Mouse (Mus musculus) forebrain, embryonic 12.5 days (tissue): ENCODE measurements around the gene Abca8a. TPM values are rescaled to one million over a fixed set of nuclear protein-coding genes. Genes with fewer than 3 reads are reported as not detected.

Experiments used
- ATAC-seq: fragments of 200-750 bp; cut with Nextera tagmentation; 2 replicates; pipeline ENCODE4 v1.8.0; 2017; ENCODE audit warnings: moderate TSS enrichment; ENCODE audit not compliant: low FRiP score
- H3K27ac ChIP-seq: fragments of 300-500 bp; sonication (generic); 2 replicates; pipeline ENCODE4 v1.5.1; 2016; ENCODE audit warnings: mild to moderate bottlenecking
- H3K27me3 ChIP-seq: fragments of 300-500 bp; sonication (generic); 2 replicates; pipeline ENCODE4 v1.6.1; 2016; ENCODE audit warnings: mild to moderate bottlenecking
- H3K36me3 ChIP-seq: fragments of 300-500 bp; sonication (generic); replicated peaks from 2 replicates; pipeline ENCODE4 v1.6.1; 2016; ENCODE audit warnings: mild to moderate bottlenecking
- H3K4me1 ChIP-seq: fragments of 300-500 bp; sonication (generic); 2 replicates; pipeline ENCODE4 v1.6.1; 2016
- H3K4me2 ChIP-seq: fragments of 300-500 bp; sonication (generic); 2 replicates; pipeline ENCODE4 v1.6.1; 2016; ENCODE audit warnings: mild to moderate bottlenecking, moderate library complexity
- H3K4me3 ChIP-seq: fragments of 300-500 bp; sonication (generic); replicated peaks from 2 replicates; pipeline ENCODE4 v1.5.1; 2016; ENCODE audit warnings: mild to moderate bottlenecking
- H3K9ac ChIP-seq: fragments of 300-500 bp; sonication (generic); 2 replicates; pipeline ENCODE4 v1.6.1; 2016; ENCODE audit warnings: mild to moderate bottlenecking
- H3K9me3 ChIP-seq: fragments of 300-500 bp; sonication (generic); 2 replicates; pipeline ENCODE4 v1.6.1; 2016
- WGBS: fragments of 180-500 bp; shearing (Covaris S2); methylation state at CpG from one replicate; pipeline ENCODE4 v1.1.7; 2016; 5-methylcytosine and 5-hydroxymethylcytosine counted together
- polyA plus RNA-seq: library from polyadenylated mRNA; unstranded; fragments of >200 nt; fragmentation: Nextera tagmentation; extraction: Ambion mirVana; gene quantifications from 2 replicates; pipeline ENCODE4 v1.2.1, GENCODE M21; 2016

Gene Abca8a
- polyA plus RNA-seq = not detected in 2 replicates

- Histone ChIP-seq H3K9ac (no peak within 1 kb of the TSS), H3K27me3 (no peaks in the 10 kb centered on the region), H3K4me3 (no peak within 1 kb of the TSS), H3K27ac (no peak within 1 kb of the TSS), H3K9me3 (no peaks in the 10 kb centered on the region), H3K4me1 (no peaks in the 10 kb centered on the region), H3K4me2 (no peak within 1 kb of the TSS), H3K36me3 (no peaks in the 10 kb centered on the region)
- no peak for ATAC-seq
- 78% methylated on average over 5 of the region's 5 CpGs for WGBS
These were observed at the start of gene Abca8a for GRCm38 (mm10) chr11:110095858-110096257. TSS of gene Abca8a (minus strand) at chr11:110095978.

- Histone ChIP-seq H3K4me3 (no peak overlapping the region), H3K4me1 (no peaks in the 10 kb centered on the region), H3K9me3 (no peaks in the 10 kb centered on the region), H3K9ac (no peak overlapping the region), H3K27ac (no peak overlapping the region), H3K36me3 (no peaks in the 10 kb centered on the region), H3K4me2 (no peak overlapping the region), H3K27me3 (no peaks in the 10 kb centered on the region)
- no peak for ATAC-seq
- WGBS = 92% methylated on average over 11 of the region's 11 CpGs
These were observed 49.6 kb upstream of the Abca8a start for GRCm38 (mm10) chr11:110145421-110145820.

- H3K27ac ChIP-seq = no peak overlapping the region
- no peak overlapping the region for H3K4me2 ChIP-seq
- H3K27me3 ChIP-seq = no peaks in the 10 kb centered on the region
- H3K4me1 ChIP-seq = no peaks in the 10 kb centered on the region
- no peaks in the 10 kb centered on the region for H3K36me3 ChIP-seq
- no peak for ATAC-seq
- no peak overlapping the region for H3K4me3 ChIP-seq
- WGBS = 91% methylated on average over 5 of the region's 5 CpGs
- H3K9me3 ChIP-seq = no peaks in the 10 kb centered on the region
- no peak overlapping the region for H3K9ac ChIP-seq
These were observed 35.0 kb upstream of the Abca8a start for GRCm38 (mm10) chr11:110130760-110131159.

- Histone ChIP-seq H3K36me3 (no peaks in the 10 kb centered on the region), H3K9me3 (no peaks in the 10 kb centered on the region), H3K4me2 (no peak overlapping the region), H3K27ac (no peak overlapping the region), H3K9ac (no peak overlapping the region), H3K27me3 (no peaks in the 10 kb centered on the region), H3K4me3 (no peak overlapping the region), H3K4me1 (no peaks in the 10 kb centered on the region)
- WGBS = 64% methylated on average over 4 of the region's 4 CpGs
- ATAC-seq = no peak
These were observed 15.4 kb upstream of the Abca8a start for GRCm38 (mm10) chr11:110111137-110111536.

- Histone ChIP-seq H3K27me3 (no peaks in the 10 kb centered on the region), H3K27ac (no peak overlapping the region), H3K4me3 (no peak overlapping the region), H3K9me3 (no peaks in the 10 kb centered on the region), H3K4me1 (no peaks in the 10 kb centered on the region), H3K4me2 (no peak overlapping the region), H3K36me3 (no peaks in the 10 kb centered on the region), H3K9ac (no peak overlapping the region)
- whole genome bisulfite sequencing = 90% methylated on average over 7 of the region's 7 CpGs
- ATAC-seq = no peak
These were observed 5.7 kb upstream of the Abca8a start for GRCm38 (mm10) chr11:110101437-110101836.

- no peaks in the 10 kb centered on the region for H3K4me1 ChIP-seq
- no peak overlapping the region for H3K4me2 ChIP-seq
- H3K27me3 ChIP-seq = no peaks in the 10 kb centered on the region
- H3K9me3 ChIP-seq = no peaks in the 10 kb centered on the region
- WGBS = 80% methylated on average over 4 of the region's 4 CpGs
- H3K9ac ChIP-seq = no peak overlapping the region
- H3K4me3 ChIP-seq = no peak overlapping the region
- no peak overlapping the region for H3K27ac ChIP-seq
- no peaks in the 10 kb centered on the region for H3K36me3 ChIP-seq
- ATAC-seq = no peak
These were observed 3.1 kb upstream of the Abca8a start for GRCm38 (mm10) chr11:110098901-110099300.

- Histone ChIP-seq H3K4me1 (no peaks in the 10 kb centered on the region), H3K4me3 (no peak overlapping the region), H3K9me3 (no peaks in the 10 kb centered on the region), H3K4me2 (no peak overlapping the region), H3K9ac (no peak overlapping the region), H3K27me3 (no peaks in the 10 kb centered on the region), H3K36me3 (no peaks in the 10 kb centered on the region), H3K27ac (no peak overlapping the region)
- WGBS = 88% methylated on average over 6 of the region's 6 CpGs
- ATAC-seq = no peak
These were observed 1.7 kb upstream of the Abca8a start for GRCm38 (mm10) chr11:110097465-110097864.

- no peak overlapping the region for H3K27ac ChIP-seq
- WGBS = 70% methylated on average over 7 of the region's 7 CpGs
These were observed 865 bp downstream of the Abca8a start for GRCm38 (mm10) chr11:110094846-110095380.

GRCm38 (mm10) chr11:110094236-110094635 is 1.5 kb downstream of the Abca8a start:
- Histone ChIP-seq H3K4me1 (no peaks in the 10 kb centered on the region), H3K9me3 (no peaks in the 10 kb centered on the region), H3K27me3 (no peaks in the 10 kb centered on the region), H3K9ac (no peak overlapping the region), H3K4me3 (no peak overlapping the region), H3K4me2 (no peak overlapping the region), H3K27ac (no peak overlapping the region), H3K36me3 (no peaks in the 10 kb centered on the region)
- no peak for ATAC-seq
- WGBS = 68% methylated on average over 3 of the region's 3 CpGs

More at GRCm38 (mm10) chr11:110094846-110095380, 865 bp downstream of the Abca8a start:
- Histone ChIP-seq H3K27me3 (no peaks in the 10 kb centered on the region), H3K4me3 (no peak overlapping the region), H3K9me3 (no peaks in the 10 kb centered on the region), H3K9ac (no peak overlapping the region), H3K4me2 (no peak overlapping the region), H3K36me3 (no peaks in the 10 kb centered on the region), H3K4me1 (no peaks in the 10 kb centered on the region)
- ATAC-seq = no peak

GRCm38 (mm10) chr11:110091328-110091727 is 4.5 kb downstream of the Abca8a start:
- Histone ChIP-seq H3K36me3 (no peaks in the 10 kb centered on the region), H3K9me3 (no peaks in the 10 kb centered on the region), H3K9ac (no peak overlapping the region), H3K4me1 (no peaks in the 10 kb centered on the region), H3K27me3 (no peaks in the 10 kb centered on the region), H3K4me2 (no peak overlapping the region), H3K4me3 (no peak overlapping the region), H3K27ac (no peak overlapping the region)
- ATAC-seq = no peak
- WGBS = 79% methylated on average over 2 of the region's 2 CpGs

GRCm38 (mm10) chr11:110072158-110072557 is 23.6 kb downstream of the Abca8a start:
- H3K9ac ChIP-seq = no peak overlapping the region
- 86% methylated on average over 3 of the region's 3 CpGs for WGBS
- H3K27ac ChIP-seq = no peak overlapping the region
- ATAC-seq = no peak
- H3K4me3 ChIP-seq = no peak overlapping the region
- H3K9me3 ChIP-seq = no peaks in the 10 kb centered on the region
- no peak overlapping the region for H3K4me2 ChIP-seq
- H3K4me1 ChIP-seq = no peaks in the 10 kb centered on the region
- H3K27me3 ChIP-seq = no peaks in the 10 kb centered on the region
- no peaks in the 10 kb centered on the region for H3K36me3 ChIP-seq

- WGBS = 80% methylated on average over 4 of the region's 4 CpGs
- no peak overlapping the region for H3K4me3 ChIP-seq
- no peaks in the 10 kb centered on the region for H3K9me3 ChIP-seq
- no peak overlapping the region for H3K4me2 ChIP-seq
- H3K27ac ChIP-seq = no peak overlapping the region
- no peak for ATAC-seq
- no peaks in the 10 kb centered on the region for H3K27me3 ChIP-seq
- no peaks in the 10 kb centered on the region for H3K36me3 ChIP-seq
- no peaks in the 10 kb centered on the region for H3K4me1 ChIP-seq
- H3K9ac ChIP-seq = no peak overlapping the region
These were observed 34.7 kb downstream of the Abca8a start for GRCm38 (mm10) chr11:110061032-110061431.

GRCm38 (mm10) chr11:110060127-110060526 is 35.7 kb downstream of the Abca8a start:
- 64% methylated on average over 2 of the region's 2 CpGs for WGBS
- ATAC-seq = no peak
- H3K9me3 ChIP-seq = no peaks in the 10 kb centered on the region
- no peak overlapping the region for H3K9ac ChIP-seq
- H3K4me3 ChIP-seq = no peak overlapping the region
- no peaks in the 10 kb centered on the region for H3K36me3 ChIP-seq
- no peaks in the 10 kb centered on the region for H3K4me1 ChIP-seq
- no peak overlapping the region for H3K27ac ChIP-seq
- no peaks in the 10 kb centered on the region for H3K27me3 ChIP-seq
- no peak overlapping the region for H3K4me2 ChIP-seq
